Mouse (Mus musculus) skeletal muscle tissue, adult 2 months (tissue): Measurements from ENCODE around the gene Fam122a.

Experiments
- DNase-seq: peaks from one replicate; pipeline ENCODE4 v3.0.0-alpha.2; 2012; ENCODE audit warnings: low read depth, low spot score

Gene Fam122a

GRCm38 (mm10) chr19:24431381-24431780 lies 45.8 kb downstream of the Fam122a start:
- no peak for DNase-seq

- no peak for DNase-seq
These were observed 49.1 kb downstream of the Fam122a start for GRCm38 (mm10) chr19:24428011-24428410.

GRCm38 (mm10) chr19:24427258-24427657 lies 49.9 kb downstream of the Fam122a start:
- no peak for DNase-seq

- no peak for DNase-seq
These were observed 50.4 kb downstream of the Fam122a start for GRCm38 (mm10) chr19:24426759-24427181.
